Mouse (Mus musculus): ENCODE measurements at regions not wholly inside any gene's neighbourhood (a gene's known extent, or its start where the extent isn't known, plus 50 kb on each side); places are given as distances from the start of the nearest gene placed in this dataset.

DNA sequence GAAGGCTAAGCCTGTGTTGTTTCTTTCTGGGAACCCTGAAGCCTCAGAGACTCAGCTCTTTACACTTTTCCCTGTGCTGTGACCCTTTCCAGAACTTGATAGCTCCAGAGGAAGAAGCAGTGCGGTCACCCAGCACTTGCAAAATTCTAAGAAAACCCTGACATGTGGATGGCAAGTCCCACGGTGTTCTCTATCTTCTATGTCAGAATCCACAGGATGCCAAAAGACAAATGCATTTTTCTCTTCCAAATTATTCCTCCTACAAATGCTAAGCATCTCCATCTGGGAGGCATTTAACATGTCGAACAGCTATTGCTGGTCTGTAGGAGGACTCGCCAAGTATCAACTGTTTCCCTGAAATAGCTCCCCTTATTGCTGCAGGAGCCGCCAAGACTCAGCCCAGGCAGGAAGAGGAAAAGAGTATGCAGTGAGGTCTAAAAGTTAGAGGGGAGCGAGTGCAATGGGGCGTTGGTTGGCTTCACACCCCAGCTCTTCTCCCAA lies 274.0 kb upstream of the Xylt1 start:
- Histone ChIP-seq H3K27ac (peak overlapping the region; percentile 89), H3K4me3 (no peak overlapping the region)

DNA sequence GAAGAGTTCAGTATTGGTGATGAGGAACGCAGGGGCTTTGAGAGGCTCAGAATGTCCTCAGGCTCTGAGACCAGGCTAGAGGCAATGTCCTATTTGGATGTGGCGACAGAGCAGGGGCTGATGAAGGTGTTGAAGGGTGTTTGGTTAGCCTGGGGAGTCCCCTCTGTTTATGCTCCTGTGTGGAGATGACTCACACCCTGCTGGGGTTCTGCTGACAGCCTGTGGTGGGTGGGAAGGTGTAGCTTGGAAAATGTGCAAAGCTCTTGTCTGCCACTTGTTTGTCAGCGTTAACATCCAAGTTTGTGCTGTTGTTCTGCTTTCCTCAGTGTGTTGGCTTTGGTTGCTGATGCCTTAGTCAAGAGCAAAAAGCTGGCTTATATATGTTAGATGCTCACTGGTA lies 272.4 kb upstream of the Xylt1 start:
- DNase-seq (ENCODE audit: low spot score in 2 of 2): peak; percentile 39 to 65
- TF ChIP-seq CTCF (conservative IDR thresholded peaks at IDR 0.05): no peak
- peak overlapping the region; percentile 89 for H3K27ac ChIP-seq

More for the DNA sequence above, 274.0 kb upstream of the Xylt1 start:
- peak; percentile 64 to 87 for DNase-seq (ENCODE audit: low spot score in 2 of 2)
- TF ChIP-seq CTCF (conservative IDR thresholded peaks at IDR 0.05): no peak

DNA sequence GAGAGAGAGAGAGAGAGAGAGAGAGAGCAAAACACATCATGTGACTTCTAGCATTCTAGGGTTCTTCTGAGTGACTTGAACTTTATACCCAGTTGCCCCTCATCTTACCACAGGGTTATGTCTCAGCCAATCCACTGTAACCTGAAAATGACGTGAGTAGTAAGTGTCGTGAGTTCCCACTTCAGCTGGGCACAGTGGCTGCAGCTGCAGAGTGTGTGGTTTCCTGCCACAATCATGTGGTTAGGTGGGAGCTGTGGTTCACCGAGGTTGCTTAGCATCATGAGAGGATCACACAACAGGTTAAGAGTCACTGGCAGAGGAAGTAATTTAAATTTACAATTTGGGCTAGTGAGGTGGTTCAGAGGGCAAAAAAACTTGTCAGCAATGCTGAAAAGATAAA lies 253.1 kb upstream of the Xylt1 start:
- Histone ChIP-seq H3K27ac (no peak overlapping the region), H3K4me3 (no peak overlapping the region)
- DNase-seq (ENCODE audit: low spot score in 2 of 2): no peak
- no peak for TF ChIP-seq CTCF (conservative IDR thresholded peaks at IDR 0.05)

More for the DNA sequence above, 272.4 kb upstream of the Xylt1 start:
- H3K4me3 ChIP-seq: no peak overlapping the region

DNA sequence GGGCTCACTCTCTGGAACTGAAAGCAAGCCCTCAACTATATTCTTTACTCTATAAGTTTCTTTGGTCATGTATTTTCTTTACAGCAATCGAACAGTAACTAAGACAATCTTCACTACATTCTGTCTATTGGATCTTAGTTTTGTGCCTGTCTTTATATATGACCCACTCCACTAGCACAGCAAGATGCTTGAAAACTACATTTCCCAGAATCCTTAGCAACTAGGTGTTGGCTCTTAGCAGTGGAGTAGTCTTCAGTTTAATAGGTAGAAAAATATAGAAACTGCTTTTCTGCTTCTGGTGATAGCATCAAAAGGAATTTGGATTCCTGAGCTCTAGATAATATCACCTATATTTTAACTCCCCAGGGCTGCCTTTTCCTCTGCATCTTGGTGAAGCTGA lies 245.9 kb upstream of the Xylt1 start:
- no peak for TF ChIP-seq CTCF (conservative IDR thresholded peaks at IDR 0.05)
- Histone ChIP-seq H3K4me3 (no peak overlapping the region), H3K27ac (no peak overlapping the region)
- no peak for DNase-seq (ENCODE audit: low spot score in 2 of 2)

DNA sequence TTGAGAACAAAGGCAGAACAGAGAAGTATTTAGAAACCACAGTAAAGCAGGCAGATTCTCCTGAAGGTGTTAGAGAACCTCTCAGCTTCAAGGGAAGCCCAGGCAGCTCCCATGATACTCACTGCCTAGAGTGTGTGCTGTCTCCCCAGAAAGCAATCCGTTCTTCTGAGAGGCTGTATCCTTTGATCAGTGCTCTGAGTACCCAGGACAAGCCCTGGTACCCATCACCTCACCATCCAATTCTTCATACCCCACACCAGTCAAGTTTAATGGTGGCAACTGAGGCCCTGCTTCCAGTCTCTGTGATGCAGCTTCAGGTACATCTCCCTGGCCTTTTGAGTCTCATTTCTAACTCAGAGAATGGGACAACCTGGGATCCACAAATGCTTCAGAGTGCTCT lies 242.1 kb upstream of the Xylt1 start:
- H3K27ac ChIP-seq: peak overlapping the region; percentile 78
- TF ChIP-seq CTCF (conservative IDR thresholded peaks at IDR 0.05): no peak
- DNase-seq (ENCODE audit: low spot score in 2 of 2): no peak

DNA sequence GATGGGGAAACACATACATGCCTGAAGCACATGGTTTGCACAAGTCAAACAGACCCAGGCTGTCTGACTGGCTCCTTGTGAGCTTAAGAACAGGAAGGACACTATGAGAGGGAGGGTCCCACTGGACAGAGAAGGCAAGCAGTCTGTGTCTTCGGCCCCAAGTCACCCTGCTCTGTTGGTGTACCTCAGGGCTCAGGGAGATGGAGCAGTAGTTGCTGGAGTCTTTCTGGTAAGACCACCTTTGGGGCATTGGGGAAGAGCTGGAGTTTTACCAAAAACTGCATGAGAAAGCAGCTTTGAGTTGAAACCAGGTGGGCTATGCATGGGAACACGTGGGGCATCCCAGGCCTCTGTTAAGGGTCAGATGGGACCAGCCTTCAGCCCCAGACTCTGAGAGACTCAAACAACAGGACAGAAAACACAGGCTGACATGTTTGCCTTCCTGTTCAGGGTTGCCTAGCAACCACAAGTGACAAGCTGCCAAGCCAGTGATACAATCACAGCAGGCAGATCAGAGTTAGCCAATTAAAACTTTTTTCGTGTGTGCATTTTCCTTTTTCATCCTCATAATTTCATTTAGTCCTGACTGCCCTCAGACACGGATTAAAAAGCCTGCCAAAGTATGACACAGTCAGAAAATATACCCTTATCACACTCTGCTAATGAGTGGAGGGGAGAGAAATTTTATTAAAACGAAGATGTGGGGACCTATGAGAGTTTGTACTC lies 241.4 kb upstream of the Xylt1 start:
- Histone ChIP-seq H3K4me3 (no peak overlapping the region), H3K27ac (peak overlapping the region; percentile 78)
- peak; percentile 74 to 87 for DNase-seq (ENCODE audit: low spot score in 2 of 2)
- no peak for TF ChIP-seq CTCF (conservative IDR thresholded peaks at IDR 0.05)

More for the DNA sequence above, 242.1 kb upstream of the Xylt1 start:
- H3K4me3 ChIP-seq: no peak overlapping the region

DNA sequence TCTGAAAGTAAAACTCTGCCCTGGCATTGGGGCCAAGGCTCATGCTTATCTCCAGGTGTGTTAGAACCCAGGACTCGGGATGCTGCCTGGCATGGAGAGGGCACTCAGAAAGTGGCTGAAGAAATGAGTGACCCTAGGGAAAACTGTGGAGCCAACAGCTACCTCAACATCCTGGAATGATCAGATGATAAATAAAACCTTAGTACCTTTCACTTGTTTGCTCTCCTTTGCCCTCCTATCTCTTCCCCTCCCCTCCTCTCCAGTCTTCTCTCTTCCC lies 240.9 kb upstream of the Xylt1 start:
- peak overlapping the region; percentile 78 for H3K27ac ChIP-seq
- no peak overlapping the region for H3K4me3 ChIP-seq
- no peak for DNase-seq (ENCODE audit: low spot score in 2 of 2)
- no peak for TF ChIP-seq CTCF (conservative IDR thresholded peaks at IDR 0.05)

DNA sequence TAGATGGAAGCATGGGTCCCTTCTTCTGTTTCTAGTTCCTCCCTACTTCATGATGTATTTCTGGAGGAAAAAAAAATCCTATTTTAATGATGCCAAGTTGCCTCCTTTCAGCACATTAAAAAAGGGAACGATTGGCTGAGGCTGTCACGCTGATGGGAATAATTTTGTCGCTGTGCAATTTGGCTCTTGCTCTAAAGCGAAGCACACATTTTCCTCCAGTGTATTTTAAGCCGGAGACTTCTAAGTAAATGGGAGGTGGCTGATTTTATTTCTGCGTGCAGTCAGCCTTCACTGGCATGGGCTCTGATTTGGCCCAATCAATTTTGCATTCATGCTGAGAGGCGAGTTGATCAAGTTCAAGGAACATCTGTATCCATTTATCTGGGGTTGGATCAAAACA lies 234.0 kb upstream of the Xylt1 start:
- no peak overlapping the region for H3K4me3 ChIP-seq
- H3K27ac ChIP-seq: no peak overlapping the region
- TF ChIP-seq CTCF (conservative IDR thresholded peaks at IDR 0.05): no peak
- DNase-seq (ENCODE audit: low spot score in 2 of 2): peak in 1 of 2 experiments; percentile 34

DNA sequence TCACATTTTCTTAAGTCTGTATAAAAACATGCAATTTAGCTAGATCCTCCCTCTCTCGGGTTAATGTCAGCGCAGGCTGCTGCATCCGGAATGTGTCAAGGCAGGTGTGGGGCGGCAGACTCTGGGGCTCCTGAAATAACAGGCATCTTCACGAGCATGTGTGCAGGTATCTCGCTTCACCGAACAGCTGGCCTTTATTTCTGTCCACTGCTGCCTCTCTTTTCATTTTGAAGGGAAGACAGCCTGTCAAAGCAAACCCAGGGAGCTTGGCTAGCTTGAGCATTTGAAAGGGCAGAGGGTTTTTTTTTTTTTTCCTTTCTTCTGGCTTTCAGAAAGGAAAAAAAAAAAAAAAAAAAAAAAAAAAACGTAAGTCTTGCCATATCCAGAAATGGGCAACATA lies 230.4 kb upstream of the Xylt1 start:
- no peak for TF ChIP-seq CTCF (conservative IDR thresholded peaks at IDR 0.05)

DNA sequence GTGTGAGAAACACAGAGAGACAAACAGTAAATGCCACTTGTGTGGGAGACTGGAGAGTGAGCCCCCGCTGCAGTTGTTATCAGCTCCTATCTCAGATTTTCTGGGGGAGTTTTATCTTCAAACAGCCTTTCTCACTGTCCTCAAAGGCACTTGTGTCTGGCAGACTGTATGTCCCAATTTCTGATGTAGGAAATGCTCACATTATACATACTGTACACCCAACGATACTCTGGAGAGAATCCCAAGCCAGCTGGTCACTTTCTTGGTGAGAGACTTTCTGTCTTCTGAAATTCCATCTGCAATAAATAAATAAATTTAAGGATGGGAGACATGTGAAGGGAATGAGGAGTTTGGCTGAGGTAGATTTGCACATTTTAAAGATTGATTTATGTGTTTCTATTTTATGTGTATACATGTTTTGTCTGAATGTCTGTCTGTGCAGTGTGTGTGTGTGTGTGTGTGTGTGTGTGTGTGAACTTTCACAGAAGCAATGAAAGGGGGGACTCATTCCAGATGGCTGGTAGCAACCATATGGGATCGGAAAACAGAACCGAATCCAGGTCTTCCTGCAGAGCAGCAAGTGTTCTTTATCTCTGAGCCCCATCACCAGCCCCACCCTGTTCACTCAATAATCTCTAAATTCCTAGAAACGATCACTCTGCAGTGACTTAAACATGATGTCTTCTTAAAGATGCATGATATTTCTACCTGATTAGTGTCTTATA lies 226.8 kb upstream of the Xylt1 start:
- H3K27ac ChIP-seq: no peak overlapping the region
- peak in 1 of 2 experiments; percentile 26 for DNase-seq (ENCODE audit: low spot score in 2 of 2)
- no peak for TF ChIP-seq CTCF (conservative IDR thresholded peaks at IDR 0.05)
- H3K4me3 ChIP-seq: no peak overlapping the region

More for the DNA sequence above, 230.4 kb upstream of the Xylt1 start:
- Histone ChIP-seq H3K4me3 (no peak overlapping the region), H3K27ac (no peak overlapping the region)
- DNase-seq (ENCODE audit: low spot score in 2 of 2): no peak

DNA sequence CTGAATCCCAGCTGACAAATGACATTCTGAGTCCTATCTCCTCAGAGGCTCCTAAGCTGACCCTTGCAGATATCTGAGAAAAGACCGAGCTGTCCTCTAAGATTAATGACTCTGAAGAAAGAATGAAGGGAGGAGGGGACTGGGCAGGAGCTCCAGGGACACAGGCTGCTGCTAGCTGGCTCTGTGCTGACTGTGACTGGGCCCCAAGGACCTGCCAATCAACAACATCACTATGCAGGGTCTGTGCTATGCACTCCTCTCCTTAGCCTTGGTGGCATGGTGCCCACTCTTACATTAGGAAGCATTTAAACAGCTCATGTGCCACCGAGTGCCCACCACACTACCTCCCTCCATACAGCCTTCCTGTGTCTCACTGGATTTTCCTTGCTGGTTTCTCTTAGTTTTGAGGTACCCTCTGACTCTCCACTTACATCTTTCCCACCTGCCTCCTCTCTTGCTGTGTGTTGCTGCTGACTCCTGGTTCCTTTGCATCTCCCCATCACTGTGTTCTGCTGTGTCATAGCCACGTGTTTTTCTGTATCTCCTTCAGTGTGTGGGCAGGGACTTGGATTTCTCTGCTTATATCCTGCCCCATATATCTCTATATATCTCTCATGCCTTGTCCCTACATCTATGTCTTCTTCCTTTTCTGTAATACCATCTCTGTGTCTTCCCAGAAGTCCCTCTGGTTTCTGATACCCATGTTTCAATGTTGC lies 219.4 kb upstream of the Xylt1 start:
- Histone ChIP-seq H3K27ac (no peak overlapping the region), H3K4me3 (no peak overlapping the region)
- no peak for TF ChIP-seq CTCF (conservative IDR thresholded peaks at IDR 0.05)
- no peak for DNase-seq (ENCODE audit: low spot score in 2 of 2)

DNA sequence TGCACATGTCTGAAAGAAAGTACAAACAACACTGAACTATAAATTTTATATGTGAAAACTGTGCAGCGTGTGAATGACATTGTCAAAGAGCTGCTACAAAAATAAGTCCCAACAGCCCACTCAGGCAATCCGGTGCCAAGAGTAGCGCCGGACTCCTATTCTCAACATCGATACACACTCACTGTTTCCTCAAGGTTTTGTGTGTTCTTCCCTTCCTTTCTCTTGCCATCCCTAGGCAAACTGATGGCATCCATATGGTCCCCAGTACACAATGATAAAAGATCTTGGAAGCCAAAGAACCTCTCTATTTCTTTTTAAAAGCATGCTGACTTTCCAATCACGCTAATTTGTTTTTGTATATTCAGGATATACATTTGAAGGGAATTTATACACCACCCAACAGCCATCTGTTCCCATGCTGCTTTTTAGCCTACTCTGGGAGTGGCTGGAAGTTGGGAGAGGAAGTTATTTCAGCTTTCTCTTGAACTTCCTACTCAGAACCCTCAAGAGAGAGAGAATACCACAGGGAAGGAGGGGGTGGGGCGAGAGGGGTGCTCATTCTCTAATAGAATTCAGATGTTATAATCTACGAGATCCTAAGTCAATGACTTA lies 205.9 kb upstream of the Xylt1 start:
- no peak for TF ChIP-seq CTCF (conservative IDR thresholded peaks at IDR 0.05)
- Histone ChIP-seq H3K4me3 (no peak overlapping the region), H3K27ac (0 out of 2 replicates have a peak overlapping the region, but pooled peaks have one; percentile 10)
- DNase-seq (ENCODE audit: low spot score in 2 of 2): peak in 1 of 2 experiments; percentile 18

DNA sequence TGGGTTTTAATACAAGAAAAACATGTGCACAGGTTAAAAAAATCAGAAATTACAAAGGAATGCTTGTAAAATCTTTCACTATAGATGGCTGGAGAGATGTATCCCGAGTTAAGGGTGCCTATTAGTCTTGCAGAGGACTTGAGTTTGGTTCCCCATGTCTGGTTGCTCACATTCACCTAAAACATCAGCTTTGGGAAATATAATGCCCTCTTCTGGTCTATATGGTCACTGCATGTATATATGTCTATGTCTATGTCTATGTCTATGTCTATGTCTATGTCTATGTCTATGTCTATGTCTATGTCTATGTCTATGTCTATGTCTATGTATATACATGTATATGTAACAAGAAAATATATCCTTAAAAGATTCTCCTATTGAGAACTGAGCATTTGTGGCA lies 196.8 kb upstream of the Xylt1 start:
- H3K27ac ChIP-seq: no peak overlapping the region
- no peak overlapping the region for H3K4me3 ChIP-seq
- peak; percentile 39 for TF ChIP-seq CTCF (conservative IDR thresholded peaks at IDR 0.05)
- DNase-seq (ENCODE audit: low spot score in 2 of 2): no peak

Data from layer of hippocampus, adult 2 months (tissue).